Mouse (Mus musculus) kidney, embryonic 15.5 days (tissue): ENCODE results near the gene Pla2r1. TPM values are rescaled to one million over a fixed set of nuclear protein-coding genes. Genes with fewer than 3 reads are reported as not detected.

Source experiments
- polyA plus RNA-seq: library from polyadenylated mRNA; unstranded; fragments of >200 nt; fragmentation: Nextera tagmentation; extraction: Ambion mirVana; gene quantifications from 2 replicates; pipeline ENCODE4 v1.2.1, GENCODE M21; 2015

The Pla2r1 gene
- polyA plus RNA-seq, 1 experiment from 2014 or later, result 4.0 TPM

Other genes starting within 250 kb of the Pla2r1 start
- gene Ly75, start 170.0 kb downstream of the Pla2r1 start, polyA plus RNA-seq, result 2.8 and 3.5 TPM in 2 replicates
- 16.2 and 16.9 TPM in 2 replicates for gene Itgb6, start 169.3 kb upstream of the Pla2r1 start, polyA plus RNA-seq